8 mouse cellular contexts compared by ENCODE assay signal in the genomic region with DNA sequence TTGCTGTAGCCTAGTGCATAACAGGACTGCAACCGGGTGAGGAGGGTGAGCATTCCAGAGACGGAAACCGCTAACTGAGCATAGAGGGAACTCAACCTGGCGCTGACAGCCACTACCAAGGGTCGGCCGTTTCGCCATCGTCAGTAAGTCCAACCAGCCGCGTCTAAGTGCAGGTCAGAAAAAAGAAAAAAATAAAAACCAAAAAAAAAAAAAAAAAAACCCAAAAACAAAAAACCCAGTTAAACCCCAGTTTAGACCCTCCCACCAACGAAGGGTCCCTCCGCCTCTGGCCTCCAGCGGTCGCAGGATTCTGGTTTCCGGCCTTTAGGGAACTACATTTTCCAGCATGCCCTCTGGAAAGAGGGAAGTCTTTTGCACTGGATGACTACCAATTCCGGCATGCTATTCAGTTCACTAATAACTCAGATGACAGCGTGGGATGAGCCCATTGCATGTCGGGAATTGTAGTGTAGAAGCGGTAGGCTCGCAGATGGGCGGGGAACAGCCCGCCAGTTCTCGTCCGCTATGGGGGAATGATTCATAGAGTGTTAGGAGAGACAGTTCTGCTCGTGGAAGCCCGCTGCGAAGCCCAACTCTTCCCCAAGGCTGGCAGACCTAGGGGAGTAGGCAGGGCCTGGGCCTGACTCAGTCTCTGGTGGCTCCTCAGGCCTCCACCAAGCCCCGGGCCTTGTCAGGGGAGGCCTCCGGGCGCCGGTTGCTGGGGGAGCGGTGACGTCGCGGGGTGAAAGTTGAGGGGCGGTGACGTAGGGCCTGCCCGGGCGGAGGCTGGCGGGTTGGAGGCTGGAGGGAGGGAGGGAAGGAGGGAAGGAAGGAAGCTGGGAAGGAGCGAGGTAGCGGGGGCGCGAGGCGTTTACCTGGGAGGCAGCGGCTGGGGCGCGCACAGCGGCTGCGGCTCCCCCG. TPM values are rescaled to one million over a fixed set of nuclear protein-coding genes. Genes with fewer than 3 reads are reported as not detected.
A peak's percentile ranks its signal among the peaks of the same experiment; 100 is the strongest.
DNase-seq lines count a peak whose midpoint lies in the region; ATAC-seq and TF ChIP-seq lines count a peak whose summit lies in the region.

A gene (plus strand): TSS at position 807 of the 921 bp plus-strand sequence.

- H3K36me3 ChIP-seq in ES-Bruce4 (ENCODE audit: control insufficient read depth, insufficient read depth, low read length, poor library complexity, severe bottlenecking), result no peaks in the 10 kb centered on the region
- H3K36me3 ChIP-seq in forebrain, embryonic 13.5 days (ENCODE audit: poor library complexity, severe bottlenecking), result peaks cover 3% of the 10 kb centered on the region; the same call in 1 of the 2 replicates
- H3K36me3 ChIP-seq in liver, postnatal 0 days (replicated peaks; ENCODE audit: insufficient read depth, low read length), result no peaks in the 10 kb centered on the region
- no peaks in the 10 kb centered on the region for H3K36me3 ChIP-seq in neural tube, embryonic 14.5 days (ENCODE audit: control insufficient read depth, insufficient read depth, low read length)

- H3K4me1 ChIP-seq in ES-Bruce4 (ENCODE audit: control insufficient read depth, insufficient read depth, low read length), result peaks cover 2% of the 10 kb centered on the region
- peaks cover 27% of the 10 kb centered on the region for H3K4me1 ChIP-seq in forebrain, embryonic 13.5 days
- peaks cover 11% of the 10 kb centered on the region for H3K4me1 ChIP-seq in liver, postnatal 0 days (ENCODE audit: insufficient read depth)
- H3K4me1 ChIP-seq in neural tube, embryonic 14.5 days (ENCODE audit: control insufficient read depth, insufficient read depth, low read length), result peaks cover 16% of the 10 kb centered on the region

- no peak for TF ChIP-seq POLR2A in ES-Bruce4 (IDR thresholded peaks at IDR 0.05; ENCODE audit: insufficient read depth, low read length)

- peak within 1 kb of the TSS; percentile 59 for H3K9ac ChIP-seq in ES-Bruce4 (ENCODE audit: low read depth, poor library complexity, severe bottlenecking)
- H3K9ac ChIP-seq in forebrain, embryonic 13.5 days, result peak within 1 kb of the TSS; percentile 87
- H3K9ac ChIP-seq in liver, postnatal 0 days (replicated peaks), result peak within 1 kb of the TSS; percentile 78
- H3K9ac ChIP-seq in neural tube, embryonic 14.5 days (replicated peaks; ENCODE audit: low read depth, low read length), result peak within 1 kb of the TSS; percentile 87

- no peaks in the 10 kb centered on the region for H3K27me3 ChIP-seq in ES-Bruce4 (ENCODE audit: control insufficient read depth, insufficient read depth, low read length, poor library complexity, severe bottlenecking)
- peaks cover 22% of the 10 kb centered on the region for H3K27me3 ChIP-seq in forebrain, embryonic 13.5 days
- H3K27me3 ChIP-seq in liver, postnatal 0 days (ENCODE audit: insufficient read depth, low read length), result no peaks in the 10 kb centered on the region
- H3K27me3 ChIP-seq in neural tube, embryonic 14.5 days (ENCODE audit: control insufficient read depth, insufficient read depth, low read length), result no peaks in the 10 kb centered on the region

- peak; percentile 96 for ATAC-seq in cerebellum, adult (ENCODE audit: insufficient number of reproducible peaks, low FRiP score, low TSS enrichment)
- peak; percentile 97 for ATAC-seq in forebrain, embryonic 13.5 days
- ATAC-seq in liver, postnatal 0 days, result peak; percentile 98
- peak; percentile 96 for ATAC-seq in neural tube, embryonic 14.5 days (ENCODE audit: low read depth)

- peak within 1 kb of the TSS; percentile 76 for H3K4me3 ChIP-seq in ES-Bruce4 (ENCODE audit: low read depth, low read length)
- H3K4me3 ChIP-seq in forebrain, embryonic 13.5 days, result peak within 1 kb of the TSS; percentile 77
- H3K4me3 ChIP-seq in liver, postnatal 0 days (ENCODE audit: low read depth, low read length), result peak within 1 kb of the TSS; percentile 79
- peak within 1 kb of the TSS; percentile 76 for H3K4me3 ChIP-seq in neural tube, embryonic 14.5 days (ENCODE audit: low read depth, low read length)

- DNase-seq in heart, postnatal 10 days, result peak; percentile 97
- peak; percentile 98 for DNase-seq in large intestine, adult 2 months (ENCODE audit: low read depth, low spot score)
- DNase-seq in liver, postnatal 0 days, result peak; percentile 94
- DNase-seq in testis, postnatal 10 days (ENCODE audit: low spot score), result peak; percentile 96

- peak within 1 kb of the TSS; percentile 70 for H3K4me2 ChIP-seq in forebrain, embryonic 13.5 days
- peak within 1 kb of the TSS; percentile 89 for H3K4me2 ChIP-seq in liver, postnatal 0 days (ENCODE audit: low read depth, low read length)
- peak within 1 kb of the TSS; percentile 71 for H3K4me2 ChIP-seq in neural tube, embryonic 14.5 days (ENCODE audit: low read depth, low read length)

- TF ChIP-seq EP300 in ES-Bruce4 (IDR thresholded peaks at IDR 0.05; ENCODE audit: insufficient read depth, low read depth, low read length), result no peak
- peak; percentile 29; the same call in 1 of the 2 replicates for TF ChIP-seq EP300 in liver, postnatal 0 days (IDR thresholded peaks at IDR 0.05; ENCODE audit: low read depth)

- no peak within 1 kb of the TSS for H3K27ac ChIP-seq in ES-Bruce4 (ENCODE audit: insufficient read depth, low read length)
- peak within 1 kb of the TSS; percentile 93 for H3K27ac ChIP-seq in forebrain, embryonic 13.5 days
- peak within 1 kb of the TSS; percentile 85 for H3K27ac ChIP-seq in liver, postnatal 0 days (ENCODE audit: low read depth)
- peak within 1 kb of the TSS; percentile 99 for H3K27ac ChIP-seq in neural tube, embryonic 14.5 days (ENCODE audit: low read depth, low read length)

- no peaks in the 10 kb centered on the region for H3K9me3 ChIP-seq in ES-Bruce4 (replicated peaks; ENCODE audit: control insufficient read depth, insufficient read depth, low read length, poor library complexity, severe bottlenecking)
- H3K9me3 ChIP-seq in forebrain, embryonic 13.5 days (replicated peaks), result no peaks in the 10 kb centered on the region
- no peaks in the 10 kb centered on the region for H3K9me3 ChIP-seq in liver, postnatal 0 days (ENCODE audit: low read length)
- H3K9me3 ChIP-seq in neural tube, embryonic 14.5 days (ENCODE audit: control insufficient read depth, low read length), result no peaks in the 10 kb centered on the region

- no peak for TF ChIP-seq CTCF in ES-Bruce4 (IDR thresholded peaks at IDR 0.05; ENCODE audit: low read depth, low read length)
- no peak for TF ChIP-seq CTCF in liver, postnatal 0 days (IDR thresholded peaks at IDR 0.05; ENCODE audit: low read depth)

- intact Hi-C loops in heart, postnatal 10 days (cut with DNase I), result loop anchor here (2.0 to 5.0 kb wide), 3 partner anchors 52 to 205 kb away; no protein-coding TSS in a partner anchor

- under 1% methylated on average over 51 of the region's 51 CpGs for WGBS in forebrain, embryonic 13.5 days
- under 1% methylated on average over 51 of the region's 51 CpGs for WGBS in large intestine, adult 2 months
- under 1% methylated on average over 48 of the region's 51 CpGs for WGBS in liver, postnatal 0 days (ENCODE audit: insufficient replicate concordance)
- WGBS in neural tube, embryonic 14.5 days, result under 1% methylated on average over 51 of the region's 51 CpGs

RNA-seq across cellular contexts. Expression of the gene that starts here (rescaled TPM):
- 16.0 and 18.8 TPM in 2 replicates for polyA plus RNA-seq in ES-Bruce4 (2011; ENCODE audit: insufficient read depth, insufficient read length, low read depth, missing spikeins)
- polyA plus RNA-seq in forebrain, embryonic 13.5 days (2015; fragmentation: Nextera tagmentation; extraction: Ambion mirVana), result 34.2 and 36.0 TPM in 2 replicates
- total RNA-seq in heart, postnatal 10 days (2021), result 10 to 100 TPM; 22.3 to 26.9 TPM
- polyA plus RNA-seq in large intestine, adult 2 months (2012; rRNA removed), result 7.7 and 8.8 TPM in 2 replicates
- 2.3 and 2.6 TPM in 2 replicates for polyA plus RNA-seq in liver, postnatal 0 days (2015; fragmentation: Nextera tagmentation; extraction: Ambion mirVana)
- polyA plus RNA-seq in neural tube, embryonic 14.5 days (2014; fragmentation: Nextera tagmentation; extraction: Ambion mirVana), result 52.5 and 57.3 TPM in 2 replicates
